Mouse (Mus musculus): ENCODE measurements at regions not wholly inside any gene's neighbourhood (a gene's known extent, or its start where the extent isn't known, plus 50 kb on each side); places are given as distances from the start of the nearest gene placed in this dataset.

DNA sequence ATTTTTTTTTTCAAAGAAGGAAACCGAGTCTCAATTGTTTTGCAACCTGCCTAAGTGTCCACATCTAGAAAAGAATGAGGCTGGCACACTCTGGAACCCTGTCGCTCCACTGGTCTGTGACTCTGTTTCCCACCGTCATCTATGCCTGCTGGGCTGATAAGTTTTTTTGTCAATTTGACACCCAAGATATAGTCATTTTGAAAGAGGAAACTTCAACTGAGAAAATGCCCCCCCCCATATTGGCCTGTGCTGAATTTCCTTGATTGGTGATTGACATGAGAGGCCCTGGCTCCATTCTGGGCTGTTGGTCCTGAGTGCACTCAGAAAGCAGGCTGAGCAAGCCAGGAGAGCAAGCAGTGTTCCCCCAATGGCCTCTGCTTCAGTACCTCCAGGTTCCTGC, 71.6 kb upstream of the Vps8 start:
- 87% methylated on average over 3 of the region's 3 CpGs for WGBS
- no peaks in the 10 kb centered on the region for H3K9me3 ChIP-seq
- no peaks in the 10 kb centered on the region for H3K27me3 ChIP-seq (replicated peaks)
- H3K4me2 ChIP-seq: no peak overlapping the region
- H3K36me3 ChIP-seq (replicated peaks): no peaks in the 10 kb centered on the region
- ATAC-seq (replicated peaks): no peak
- no peak overlapping the region for H3K4me3 ChIP-seq
- no peak overlapping the region for H3K27ac ChIP-seq
- no peak overlapping the region for H3K9ac ChIP-seq
- no peaks in the 10 kb centered on the region for H3K4me1 ChIP-seq

DNA sequence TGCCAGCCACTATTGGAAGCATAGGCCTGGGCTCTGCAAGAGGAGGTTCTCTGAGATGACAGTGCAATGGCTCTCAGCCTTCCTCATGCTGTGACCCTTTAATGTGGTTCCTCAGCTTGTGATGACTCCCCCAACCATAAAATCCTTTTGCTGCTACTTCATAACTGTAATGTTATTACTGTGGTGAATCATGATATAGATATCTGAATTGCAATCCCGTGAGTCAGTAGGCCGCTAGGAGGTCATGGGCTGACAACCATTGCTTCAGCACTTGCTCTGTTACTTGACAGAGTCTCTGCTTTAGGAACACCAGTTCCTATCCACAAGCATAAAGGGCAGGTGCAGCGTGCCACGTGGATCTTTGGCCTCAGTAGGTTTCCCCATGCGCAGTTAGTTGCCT, 69.8 kb upstream of the Vps8 start:
- Histone ChIP-seq H3K4me3 (no peak overlapping the region), H3K4me1 (no peaks in the 10 kb centered on the region; the same call in 1 of the 2 replicates), H3K4me2 (no peak overlapping the region), H3K27ac (no peak overlapping the region), H3K36me3 (replicated peaks) (no peaks in the 10 kb centered on the region), H3K9ac (no peak overlapping the region), H3K27me3 (replicated peaks) (no peaks in the 10 kb centered on the region), H3K9me3 (no peaks in the 10 kb centered on the region)
- 58% methylated on average over 5 of the region's 5 CpGs for WGBS
- ATAC-seq (replicated peaks): no peak

DNA sequence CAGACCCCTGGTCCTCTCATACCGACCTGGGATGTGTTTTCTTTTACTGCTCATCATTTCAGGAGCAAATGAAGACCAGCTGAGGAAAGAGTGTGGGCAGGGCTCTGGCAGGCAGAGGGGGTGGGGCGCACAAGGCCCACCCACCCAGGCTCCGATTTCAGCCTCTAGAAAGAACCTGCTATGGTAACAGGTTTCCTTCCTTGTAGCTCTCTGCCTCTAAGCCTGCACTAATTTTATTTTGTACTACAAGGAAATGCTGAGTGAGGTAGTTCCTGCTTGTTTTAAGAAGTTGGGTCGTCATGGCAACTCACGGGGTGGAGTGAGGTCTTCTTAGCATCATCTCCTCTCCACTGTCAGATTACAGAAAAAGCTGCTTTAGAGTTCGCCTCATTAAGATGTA, 69.4 kb upstream of the Vps8 start:
- H3K9ac ChIP-seq: no peak overlapping the region
- H3K4me2 ChIP-seq: no peak overlapping the region
- 0 out of 2 replicates have a peak, but pooled peaks have one; percentile 30 for ATAC-seq (replicated peaks)
- H3K27me3 ChIP-seq (replicated peaks): no peaks in the 10 kb centered on the region
- H3K4me3 ChIP-seq: no peak overlapping the region
- no peaks in the 10 kb centered on the region for H3K9me3 ChIP-seq
- no peak overlapping the region for H3K27ac ChIP-seq
- peaks cover 2% of the 10 kb centered on the region; the same call in 1 of the 2 replicates for H3K4me1 ChIP-seq
- 24% methylated on average over 6 of the region's 6 CpGs for WGBS
- H3K36me3 ChIP-seq (replicated peaks): no peaks in the 10 kb centered on the region

DNA sequence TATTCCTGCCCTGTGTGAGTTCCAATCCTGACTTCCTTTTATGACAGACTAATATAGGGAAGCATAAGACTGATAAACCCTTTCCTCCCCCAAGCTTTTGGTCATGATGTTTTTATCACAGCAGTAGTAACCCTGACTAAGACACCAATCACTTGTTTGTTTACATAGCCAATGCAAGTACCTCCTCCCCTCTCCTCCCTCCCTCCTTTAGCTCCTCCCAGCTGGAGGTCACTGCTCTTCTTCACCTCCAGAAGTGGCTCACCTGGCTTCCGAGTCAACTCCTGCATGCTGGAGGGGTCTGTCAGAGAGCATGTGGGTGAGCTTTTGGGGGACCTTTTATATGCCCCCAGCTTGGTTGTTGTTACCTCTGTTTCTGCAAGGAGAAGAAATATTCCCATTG, 67.3 kb upstream of the Vps8 start:
- no peak overlapping the region for H3K4me3 ChIP-seq
- H3K27ac ChIP-seq: no peak overlapping the region
- no peak overlapping the region for H3K9ac ChIP-seq
- ATAC-seq (replicated peaks): no peak
- H3K9me3 ChIP-seq: no peaks in the 10 kb centered on the region
- no peaks in the 10 kb centered on the region for H3K27me3 ChIP-seq (replicated peaks)
- H3K4me1 ChIP-seq: peaks cover 2% of the 10 kb centered on the region; the same call in 1 of the 2 replicates
- no peaks in the 10 kb centered on the region for H3K36me3 ChIP-seq (replicated peaks)
- H3K4me2 ChIP-seq: no peak overlapping the region
- WGBS: 85% methylated on average over 1 of the region's 1 CpGs

DNA sequence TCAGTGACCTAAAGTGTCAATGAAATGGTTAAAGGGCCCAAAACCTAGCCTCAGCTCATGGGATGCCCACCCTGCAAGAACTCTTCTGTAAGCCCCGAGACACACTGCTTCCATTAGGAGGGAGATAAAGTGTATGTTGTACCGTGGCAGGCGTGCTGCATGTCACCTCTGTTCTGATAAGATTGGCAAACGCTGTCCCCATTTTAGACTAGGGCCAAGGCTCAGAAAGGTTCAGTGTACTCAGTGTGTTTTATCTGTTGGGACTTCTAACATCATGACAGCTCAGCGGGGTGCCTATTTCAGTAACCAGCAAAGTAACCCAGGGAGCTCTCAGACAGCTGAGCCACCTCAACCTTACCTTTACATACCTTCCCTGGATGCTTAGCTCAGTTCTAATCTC, 65.5 kb upstream of the Vps8 start:
- H3K36me3 ChIP-seq (replicated peaks): no peaks in the 10 kb centered on the region
- no peak overlapping the region for H3K9ac ChIP-seq
- no peak overlapping the region for H3K4me2 ChIP-seq
- H3K4me3 ChIP-seq: no peak overlapping the region
- WGBS: 63% methylated on average over 5 of the region's 5 CpGs
- H3K4me1 ChIP-seq: peaks cover 2% of the 10 kb centered on the region; the same call in 1 of the 2 replicates
- no peak for ATAC-seq (replicated peaks)
- H3K27ac ChIP-seq: no peak overlapping the region
- H3K27me3 ChIP-seq (replicated peaks): no peaks in the 10 kb centered on the region
- no peaks in the 10 kb centered on the region for H3K9me3 ChIP-seq

DNA sequence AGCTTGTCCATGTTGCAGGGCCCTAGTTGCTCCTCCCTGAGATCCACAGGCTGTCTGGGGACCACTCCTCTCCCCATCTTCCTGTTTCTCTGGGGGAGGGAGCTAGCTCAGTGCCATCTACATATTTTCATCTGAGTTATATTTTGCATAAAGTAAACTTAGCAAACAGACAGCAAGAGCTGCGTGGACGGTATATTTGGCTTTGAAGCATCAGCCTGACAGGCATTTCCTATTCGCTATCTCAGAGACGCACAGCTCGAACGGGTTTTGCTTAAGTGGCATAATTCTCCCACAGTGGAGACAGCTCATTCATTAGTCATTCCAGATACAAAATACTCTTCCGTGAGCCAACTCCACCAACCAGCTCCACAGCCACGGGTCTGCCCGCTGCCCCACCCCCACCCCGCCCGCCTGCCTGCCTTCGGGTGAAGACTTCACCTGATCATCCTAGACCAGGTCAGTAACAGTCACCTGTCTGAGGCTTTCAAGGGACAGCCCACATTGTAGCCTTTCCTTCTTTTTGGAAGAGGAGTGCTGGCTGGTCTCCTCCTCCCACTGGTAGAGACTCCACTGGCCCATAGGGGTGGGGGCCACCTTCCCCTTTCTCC, 64.5 kb upstream of the Vps8 start:
- Histone ChIP-seq H3K9ac (no peak overlapping the region), H3K4me2 (no peak overlapping the region), H3K27me3 (replicated peaks) (no peaks in the 10 kb centered on the region), H3K27ac (no peak overlapping the region), H3K9me3 (no peaks in the 10 kb centered on the region), H3K4me3 (no peak overlapping the region), H3K36me3 (replicated peaks) (no peaks in the 10 kb centered on the region), H3K4me1 (peaks cover 10% of the 10 kb centered on the region; the same call in 1 of the 2 replicates)
- peak; percentile 24 for ATAC-seq (replicated peaks)
- 48% methylated on average over 12 of the region's 12 CpGs for WGBS

DNA sequence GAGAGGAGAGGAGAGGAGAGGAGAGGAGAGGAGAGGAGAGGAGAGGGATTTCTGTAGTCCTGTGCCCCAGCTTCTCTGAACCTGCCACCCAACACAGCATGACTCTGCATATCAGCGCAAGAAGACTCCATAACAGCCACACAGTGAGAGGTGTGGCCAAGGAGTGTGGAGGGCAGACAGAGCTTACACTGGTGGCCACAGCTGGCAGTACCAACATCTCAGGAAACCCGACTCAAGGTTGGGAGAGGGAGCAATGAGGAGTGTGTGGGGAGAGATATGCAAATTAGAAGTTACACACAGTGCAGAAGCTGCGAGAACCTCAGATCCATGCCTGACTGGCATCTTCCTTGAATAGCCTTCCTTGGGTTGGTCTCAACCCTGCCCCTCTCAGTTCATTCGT, 63.5 kb upstream of the Vps8 start:
- no peak overlapping the region for H3K4me2 ChIP-seq
- H3K27me3 ChIP-seq (replicated peaks): no peaks in the 10 kb centered on the region
- H3K9me3 ChIP-seq: no peaks in the 10 kb centered on the region
- no peak overlapping the region for H3K4me3 ChIP-seq
- ATAC-seq (replicated peaks): no peak
- H3K27ac ChIP-seq: no peak overlapping the region
- no peaks in the 10 kb centered on the region for H3K36me3 ChIP-seq (replicated peaks)
- peaks cover 10% of the 10 kb centered on the region; the same call in 1 of the 2 replicates for H3K4me1 ChIP-seq
- no peak overlapping the region for H3K9ac ChIP-seq
- WGBS: 73% methylated on average over 4 of the region's 4 CpGs

DNA sequence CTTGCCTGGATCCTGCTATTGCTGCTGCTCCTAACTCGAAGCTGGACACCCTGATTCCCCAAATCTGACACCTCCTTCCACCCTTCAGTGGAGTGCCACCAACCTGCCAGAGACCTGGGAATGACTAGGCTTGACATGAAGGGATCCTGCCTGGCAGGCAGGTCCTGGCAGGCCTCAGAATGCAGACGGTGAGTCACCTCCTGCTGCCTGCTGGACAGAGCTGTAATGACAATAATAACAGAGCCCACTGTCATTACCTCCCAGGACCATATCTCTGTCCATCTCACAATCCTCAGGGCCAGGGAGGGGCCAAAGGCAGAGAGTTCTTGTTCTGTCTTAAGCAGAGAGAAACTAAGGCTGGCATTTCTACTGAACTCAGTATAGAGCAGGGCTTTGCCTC, 61.5 kb upstream of the Vps8 start:
- Histone ChIP-seq H3K27me3 (replicated peaks) (no peaks in the 10 kb centered on the region), H3K36me3 (replicated peaks) (no peaks in the 10 kb centered on the region), H3K9me3 (no peaks in the 10 kb centered on the region), H3K4me1 (peaks cover 10% of the 10 kb centered on the region; the same call in 1 of the 2 replicates), H3K9ac (no peak overlapping the region), H3K4me3 (no peak overlapping the region), H3K27ac (no peak overlapping the region), H3K4me2 (no peak overlapping the region)
- WGBS: 67% methylated on average over 2 of the region's 2 CpGs
- no peak for ATAC-seq (replicated peaks)

DNA sequence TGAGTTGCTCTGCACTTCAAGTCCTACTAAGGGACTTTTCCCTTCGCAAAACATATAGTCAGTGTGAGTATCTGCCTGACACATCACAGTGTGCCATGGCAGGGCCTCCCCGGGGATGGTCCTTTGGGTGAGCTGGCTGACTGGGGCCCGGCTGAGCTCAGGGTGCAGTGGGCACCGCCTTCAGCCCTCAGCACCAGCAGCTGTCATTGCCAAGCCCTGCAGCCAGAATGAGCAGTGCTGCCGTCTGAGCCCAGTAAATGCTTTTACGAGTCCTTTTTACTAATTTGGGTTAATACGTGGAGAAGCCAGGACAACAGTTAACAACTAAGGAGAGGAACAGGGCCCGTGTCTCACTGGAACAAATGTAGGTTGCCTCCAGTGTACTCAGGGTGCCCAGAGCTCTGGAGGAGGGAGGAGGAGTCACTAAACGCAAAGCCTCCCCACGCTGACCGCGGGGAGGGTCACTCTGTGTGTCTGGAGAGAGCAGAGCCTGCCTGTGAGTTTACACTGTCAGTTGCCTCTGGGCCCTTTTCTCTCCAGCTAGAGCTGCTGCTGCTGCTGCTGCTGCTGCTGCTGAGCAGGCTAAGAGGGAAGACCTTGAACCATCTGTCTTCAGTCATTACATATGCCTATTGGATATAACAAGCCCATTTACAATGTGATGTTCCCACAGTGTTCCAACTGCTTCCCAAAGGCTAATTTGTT, 60.1 kb upstream of the Vps8 start:
- ATAC-seq (replicated peaks): no peak
- 45% methylated on average over 12 of the region's 12 CpGs for WGBS
- no peaks in the 10 kb centered on the region for H3K27me3 ChIP-seq (replicated peaks)
- H3K9me3 ChIP-seq: no peaks in the 10 kb centered on the region
- H3K27ac ChIP-seq: no peak overlapping the region
- no peak overlapping the region for H3K4me2 ChIP-seq
- peaks cover 10% of the 10 kb centered on the region; the same call in 1 of the 2 replicates for H3K4me1 ChIP-seq
- no peaks in the 10 kb centered on the region for H3K36me3 ChIP-seq (replicated peaks)
- H3K9ac ChIP-seq: no peak overlapping the region
- H3K4me3 ChIP-seq: no peak overlapping the region

DNA sequence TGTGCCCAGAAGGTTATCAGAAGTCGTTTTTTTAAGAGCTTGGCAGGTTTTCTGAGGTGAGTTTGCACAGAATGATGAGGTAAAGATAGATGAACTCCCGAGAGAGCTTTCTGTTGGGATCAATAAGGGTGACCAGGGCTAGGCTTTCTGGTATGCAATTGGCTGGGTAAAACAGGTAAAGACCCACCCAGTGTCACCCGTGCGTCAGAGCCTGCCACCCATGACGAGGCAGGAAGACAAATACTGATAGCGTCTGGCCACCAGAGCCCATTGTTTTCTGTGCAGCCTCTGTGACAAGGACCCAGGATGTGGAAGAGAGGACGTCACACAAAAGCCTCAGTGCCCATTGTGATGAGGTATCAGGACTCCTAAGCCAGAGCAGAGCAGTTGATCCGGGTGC, 58.0 kb upstream of the Vps8 start:
- Histone ChIP-seq H3K9ac (no peak overlapping the region), H3K9me3 (no peaks in the 10 kb centered on the region), H3K4me2 (no peak overlapping the region), H3K27me3 (replicated peaks) (no peaks in the 10 kb centered on the region), H3K4me3 (no peak overlapping the region), H3K36me3 (replicated peaks) (no peaks in the 10 kb centered on the region), H3K27ac (no peak overlapping the region), H3K4me1 (0 out of 2 replicates have a peak, but pooled peaks cover 8% of the 10 kb centered on the region)
- no peak for ATAC-seq (replicated peaks)
- WGBS: 25% methylated on average over 8 of the region's 8 CpGs

DNA sequence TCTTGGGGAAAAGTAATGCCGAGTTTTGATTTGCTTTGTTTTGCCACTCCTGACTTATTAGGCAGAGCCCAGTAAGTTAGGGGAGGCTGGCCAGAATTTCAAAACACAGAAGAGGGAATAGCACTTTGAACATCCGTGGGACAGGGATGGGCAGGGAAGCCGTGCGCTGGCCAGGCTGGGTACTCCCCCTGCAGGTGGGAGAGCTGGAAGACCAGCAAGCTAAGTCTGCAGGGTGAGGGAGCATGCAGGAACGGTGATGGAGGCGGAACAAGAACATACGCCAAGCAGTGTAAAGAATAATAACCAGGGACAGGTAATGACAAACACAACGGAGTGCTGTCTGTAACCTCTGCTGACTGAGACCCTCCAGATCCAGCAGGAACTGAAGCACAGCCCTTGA, 55.5 kb upstream of the Vps8 start:
- Histone ChIP-seq H3K9ac (no peak overlapping the region), H3K4me1 (0 out of 2 replicates have a peak, but pooled peaks cover 8% of the 10 kb centered on the region), H3K27ac (no peak overlapping the region), H3K4me2 (no peak overlapping the region), H3K27me3 (replicated peaks) (no peaks in the 10 kb centered on the region), H3K4me3 (no peak overlapping the region), H3K36me3 (replicated peaks) (no peaks in the 10 kb centered on the region), H3K9me3 (no peaks in the 10 kb centered on the region)
- no peak for ATAC-seq (replicated peaks)
- 33% methylated on average over 8 of the region's 8 CpGs for WGBS

DNA sequence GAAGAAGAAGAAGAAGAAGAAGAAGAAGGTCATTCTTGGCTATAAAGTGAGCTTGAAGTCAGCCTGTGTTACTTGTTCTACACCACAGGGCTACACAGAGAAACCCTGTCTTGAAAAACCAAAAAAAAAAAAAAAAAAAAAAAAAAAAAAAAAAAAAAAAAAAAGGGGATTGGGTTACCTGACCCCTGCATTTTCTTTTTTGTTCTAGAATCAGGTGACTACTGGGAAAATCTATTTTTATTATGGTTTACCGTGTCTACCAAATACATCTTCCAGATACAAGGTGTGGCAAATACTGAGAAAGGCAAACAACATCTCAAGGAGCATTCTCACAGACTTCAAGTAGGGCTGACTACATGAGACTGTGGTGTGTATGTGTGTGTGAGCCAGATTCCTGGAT, 54.1 kb upstream of the Vps8 start:
- no peaks in the 10 kb centered on the region for H3K9me3 ChIP-seq
- 96% methylated on average over 1 of the region's 1 CpGs for WGBS
- ATAC-seq (replicated peaks): no peak
- no peaks in the 10 kb centered on the region for H3K27me3 ChIP-seq (replicated peaks)
- H3K4me1 ChIP-seq: no peaks in the 10 kb centered on the region
- H3K4me2 ChIP-seq: no peak overlapping the region
- no peaks in the 10 kb centered on the region for H3K36me3 ChIP-seq (replicated peaks)
- H3K4me3 ChIP-seq: no peak overlapping the region
- H3K27ac ChIP-seq: no peak overlapping the region
- H3K9ac ChIP-seq: no peak overlapping the region

Data from midbrain, embryonic 15.5 days (tissue).